Mouse (Mus musculus) embryonic facial prominence, embryonic 11.5 days (tissue): ENCODE data around the gene Fcgr3. TPM values are rescaled to one million over a fixed set of nuclear protein-coding genes. Genes with fewer than 3 reads are reported as not detected.

Experiments
- ATAC-seq: fragments of 200-750 bp; cut with Nextera tagmentation; replicated peaks from 2 replicates; pipeline ENCODE4 v1.8.0; 2017; ENCODE audit warnings: low read depth; ENCODE audit not compliant: insufficient number of reproducible peaks, low FRiP score, low TSS enrichment
- DNase-seq: peaks from one replicate; pipeline ENCODE4 v3.0.0-alpha.2; 2015; ENCODE audit warnings: low spot score
- H3K27ac ChIP-seq: fragments of 300-500 bp; sonication (generic); replicated peaks from 2 replicates; pipeline ENCODE4 v1.5.1; 2014; ENCODE audit warnings: mild to moderate bottlenecking, low read depth, low read length, control low read depth
- H3K27me3 ChIP-seq: fragments of 300-500 bp; sonication (generic); 2 replicates; pipeline ENCODE4 v1.6.1; 2014; ENCODE audit warnings: mild to moderate bottlenecking, low read length, moderate library complexity, mixed read lengths; ENCODE audit not compliant: control insufficient read depth, insufficient read depth
- H3K36me3 ChIP-seq: fragments of 300-500 bp; sonication (generic); replicated peaks from 2 replicates; pipeline ENCODE4 v1.6.1; 2014; ENCODE audit warnings: low read depth, mild to moderate bottlenecking, low read length, moderate library complexity, mixed read lengths; ENCODE audit not compliant: control insufficient read depth, insufficient read depth
- H3K4me1 ChIP-seq: fragments of 300-500 bp; sonication (generic); 2 replicates; pipeline ENCODE4 v1.6.1; 2014; ENCODE audit warnings: low read length, mixed read lengths; ENCODE audit not compliant: control insufficient read depth, insufficient read depth
- H3K4me2 ChIP-seq: fragments of 300-500 bp; sonication (generic); 2 replicates; pipeline ENCODE4 v1.6.1; 2014; ENCODE audit warnings: low read depth, mild to moderate bottlenecking, control low read depth, low read length, moderate library complexity
- H3K4me3 ChIP-seq: fragments of 300-500 bp; sonication (generic); 2 replicates; pipeline ENCODE4 v1.5.1; 2014; ENCODE audit warnings: low read depth, low read length, control low read depth
- H3K9ac ChIP-seq: fragments of 300-500 bp; sonication (generic); replicated peaks from 2 replicates; pipeline ENCODE4 v1.6.1; 2014; ENCODE audit warnings: mild to moderate bottlenecking, control low read depth, low read length
- H3K9me3 ChIP-seq: fragments of 300-500 bp; sonication (generic); replicated peaks from 2 replicates; pipeline ENCODE4 v1.6.1; 2016; ENCODE audit warnings: mild to moderate bottlenecking, low read length, inconsistent platforms, mixed read lengths; ENCODE audit not compliant: control insufficient read depth
- WGBS: fragments of 180-500 bp; shearing (Covaris S2); extraction: QIAGEN DNeasy Blood & Tissue Kit; methylation state at CpG from one replicate; pipeline ENCODE4 v1.1.7; 2014; 5-methylcytosine and 5-hydroxymethylcytosine counted together
- polyA plus RNA-seq: library from polyadenylated mRNA; unstranded; fragments of >200 nt; fragmentation: Nextera tagmentation; extraction: Ambion mirVana; gene quantifications from 2 replicates; pipeline ENCODE4 v1.2.1, GENCODE M21; 2014

Gene Fcgr3
- polyA plus RNA-seq, 1 experiment from 2014 or later: 7.9 TPM

GRCm38 (mm10) chr1:171105226-171105625, 40.5 kb upstream of the Fcgr3 start:
- ATAC-seq: no peak
- 71% methylated on average over 6 of the region's 6 CpGs for WGBS
- H3K4me3 ChIP-seq: no peak overlapping the region

GRCm38 (mm10) chr1:171103179-171103840, 38.6 kb upstream of the Fcgr3 start:
- H3K4me3 ChIP-seq: peak overlapping the region; percentile 29
- WGBS: 10% methylated on average over 10 of the region's 10 CpGs
- no peak overlapping the region for H3K27ac ChIP-seq
- peak; percentile 51 for DNase-seq
- no peak; the same call in none of the 2 replicates for ATAC-seq
- no peaks in the 10 kb centered on the region for H3K36me3 ChIP-seq
- H3K9ac ChIP-seq: no peak overlapping the region
- no peaks in the 10 kb centered on the region for H3K27me3 ChIP-seq
- H3K9me3 ChIP-seq: no peaks in the 10 kb centered on the region
- peak overlapping the region; percentile 27 for H3K4me2 ChIP-seq
- H3K4me1 ChIP-seq: no peaks in the 10 kb centered on the region

More at GRCm38 (mm10) chr1:171105226-171105625, 40.5 kb upstream of the Fcgr3 start:
- Histone ChIP-seq H3K27ac (no peak overlapping the region), H3K9me3 (no peaks in the 10 kb centered on the region), H3K4me1 (no peaks in the 10 kb centered on the region), H3K27me3 (no peaks in the 10 kb centered on the region), H3K9ac (no peak overlapping the region), H3K36me3 (no peaks in the 10 kb centered on the region), H3K4me2 (no peak overlapping the region)
- no peak for DNase-seq

DNA sequence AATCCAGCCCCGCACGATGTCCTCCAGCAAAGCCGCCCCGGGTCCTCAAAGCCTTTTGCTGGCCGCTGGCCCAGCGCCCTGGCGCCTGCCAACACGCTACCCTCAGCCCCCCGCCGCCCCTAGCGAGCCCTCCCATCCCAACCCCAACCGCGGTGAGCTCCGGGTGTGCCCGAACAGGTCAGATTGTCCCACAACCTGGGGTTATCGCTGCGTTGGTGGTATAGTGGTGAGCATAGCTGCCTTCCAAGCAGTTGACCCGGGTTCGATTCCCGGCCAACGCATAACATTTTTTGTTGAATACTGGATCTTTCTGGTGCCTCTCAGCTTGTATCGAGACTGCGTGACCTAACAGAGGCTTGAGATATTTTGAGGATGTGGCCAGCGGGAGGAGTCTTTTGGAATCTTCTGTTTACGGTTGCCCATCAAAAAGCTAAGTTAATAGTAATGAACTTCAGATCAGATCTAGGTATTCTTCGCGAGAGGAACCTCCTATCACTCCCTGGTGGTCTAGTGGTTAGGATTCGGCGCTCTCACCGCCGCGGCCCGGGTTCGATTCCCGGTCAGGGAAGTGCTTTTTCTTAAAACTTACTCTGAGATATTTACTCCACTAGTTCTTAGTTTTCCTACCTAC, 37.9 kb upstream of the Fcgr3 start:
- Histone ChIP-seq H3K27me3 (no peaks in the 10 kb centered on the region), H3K36me3 (no peaks in the 10 kb centered on the region), H3K27ac (no peak overlapping the region), H3K4me2 (peak overlapping the region; percentile 61), H3K9ac (peak overlapping the region; percentile 51; the same call in 1 of the 2 replicates), H3K4me3 (peak overlapping the region; percentile 70), H3K9me3 (no peaks in the 10 kb centered on the region), H3K4me1 (no peaks in the 10 kb centered on the region)
- DNase-seq (peak; percentile 89), ATAC-seq (peak; percentile 93)
- WGBS: 1% methylated on average over 35 of the region's 35 CpGs

DNA sequence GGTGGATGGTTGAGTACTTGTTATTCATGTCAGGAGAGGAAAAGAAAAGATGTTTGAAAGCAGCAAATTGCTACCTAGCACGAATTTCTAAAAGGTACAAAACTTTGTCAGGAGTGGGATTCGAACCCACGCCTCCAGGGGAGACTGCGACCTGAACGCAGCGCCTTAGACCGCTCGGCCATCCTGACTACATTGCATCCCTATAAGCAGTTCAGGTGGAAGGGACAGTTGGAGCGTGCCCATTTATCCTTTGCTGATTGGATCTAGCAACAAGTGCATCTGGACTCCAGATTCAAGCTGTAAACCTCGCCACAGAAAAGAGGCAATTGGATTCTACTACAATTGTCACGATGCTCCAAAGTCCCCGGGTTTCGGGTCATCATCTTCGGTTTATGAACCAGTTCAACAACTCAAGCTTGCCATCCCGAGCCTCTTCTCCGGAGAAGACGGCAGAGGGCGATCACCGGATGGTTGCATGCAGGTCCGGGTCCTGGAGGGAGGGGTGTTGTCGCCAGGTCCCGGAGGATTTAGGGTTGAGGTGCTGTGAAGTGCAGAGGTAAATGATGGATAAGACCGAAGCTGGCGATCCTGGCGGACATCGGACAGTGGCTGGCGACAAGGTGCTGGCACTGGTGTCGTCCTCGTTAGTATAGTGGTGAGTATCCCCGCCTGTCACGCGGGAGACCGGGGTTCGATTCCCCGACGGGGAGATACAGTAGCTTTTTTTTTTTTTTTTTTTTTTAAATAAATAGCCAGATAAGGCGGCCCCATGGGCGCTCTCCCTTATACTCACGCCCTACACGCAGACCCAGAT, 37.2 kb upstream of the Fcgr3 start:
- no peaks in the 10 kb centered on the region for H3K36me3 ChIP-seq
- peak overlapping the region; percentile 61 for H3K4me2 ChIP-seq
- peak overlapping the region; percentile 51 for H3K9ac ChIP-seq
- H3K4me3 ChIP-seq: peak overlapping the region; percentile 70
- DNase-seq (peak; percentile 83), ATAC-seq (peak; percentile 83)
- no peaks in the 10 kb centered on the region for H3K4me1 ChIP-seq
- no peaks in the 10 kb centered on the region for H3K9me3 ChIP-seq
- under 1% methylated on average over 40 of the region's 40 CpGs for WGBS
- H3K27ac ChIP-seq: no peak overlapping the region
- H3K27me3 ChIP-seq: no peaks in the 10 kb centered on the region

GRCm38 (mm10) chr1:171101033-171101432, 36.3 kb upstream of the Fcgr3 start:
- H3K27me3 ChIP-seq: no peaks in the 10 kb centered on the region
- no peaks in the 10 kb centered on the region for H3K9me3 ChIP-seq
- ATAC-seq: no peak
- DNase-seq: no peak
- no peaks in the 10 kb centered on the region for H3K4me1 ChIP-seq
- H3K27ac ChIP-seq: no peak overlapping the region
- no peaks in the 10 kb centered on the region for H3K36me3 ChIP-seq
- H3K4me2 ChIP-seq: no peak overlapping the region
- WGBS: 49% methylated on average over 2 of the region's 2 CpGs
- H3K9ac ChIP-seq: no peak overlapping the region
- H3K4me3 ChIP-seq: no peak overlapping the region

DNA sequence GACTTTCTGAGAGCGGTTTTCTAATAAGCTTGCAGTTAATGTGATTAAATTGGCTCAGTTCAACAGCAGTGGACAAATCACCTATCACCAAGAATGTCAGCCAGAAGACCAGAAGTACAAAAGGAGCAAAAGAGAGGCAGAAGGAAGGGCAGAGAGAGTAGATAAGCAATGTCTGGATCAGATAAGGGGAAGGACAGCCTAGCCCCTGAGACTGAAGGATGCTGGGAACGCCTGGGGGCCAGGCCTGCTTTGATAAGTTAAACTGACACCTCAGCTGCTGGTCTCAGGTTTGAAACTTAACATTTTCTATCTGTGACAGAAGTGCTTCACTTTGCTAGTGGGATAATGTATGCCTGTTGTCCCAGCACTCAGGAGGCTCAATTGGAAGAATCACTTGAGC, 32.9 kb upstream of the Fcgr3 start:
- no peak for ATAC-seq
- H3K9ac ChIP-seq: no peak overlapping the region
- H3K4me2 ChIP-seq: no peak overlapping the region; the same call in 1 of the 2 replicates
- no peak overlapping the region for H3K4me3 ChIP-seq
- no peaks in the 10 kb centered on the region for H3K4me1 ChIP-seq
- no peak for DNase-seq
- H3K27ac ChIP-seq: no peak overlapping the region
- no peaks in the 10 kb centered on the region for H3K36me3 ChIP-seq
- 40% methylated on average over 2 of the region's 2 CpGs for WGBS
- no peaks in the 10 kb centered on the region for H3K27me3 ChIP-seq
- H3K9me3 ChIP-seq: no peaks in the 10 kb centered on the region

GRCm38 (mm10) chr1:171097136-171097535, 32.4 kb upstream of the Fcgr3 start:
- no peaks in the 10 kb centered on the region for H3K27me3 ChIP-seq
- no peak overlapping the region for H3K4me2 ChIP-seq
- H3K36me3 ChIP-seq: no peaks in the 10 kb centered on the region
- no peaks in the 10 kb centered on the region for H3K4me1 ChIP-seq
- no peak for ATAC-seq
- no peak overlapping the region for H3K4me3 ChIP-seq
- no peaks in the 10 kb centered on the region for H3K9me3 ChIP-seq
- no peak for DNase-seq
- H3K27ac ChIP-seq: no peak overlapping the region
- no peak overlapping the region for H3K9ac ChIP-seq
